Mouse (Mus musculus): ENCODE measurements around the gene Col26a1.

DNA sequence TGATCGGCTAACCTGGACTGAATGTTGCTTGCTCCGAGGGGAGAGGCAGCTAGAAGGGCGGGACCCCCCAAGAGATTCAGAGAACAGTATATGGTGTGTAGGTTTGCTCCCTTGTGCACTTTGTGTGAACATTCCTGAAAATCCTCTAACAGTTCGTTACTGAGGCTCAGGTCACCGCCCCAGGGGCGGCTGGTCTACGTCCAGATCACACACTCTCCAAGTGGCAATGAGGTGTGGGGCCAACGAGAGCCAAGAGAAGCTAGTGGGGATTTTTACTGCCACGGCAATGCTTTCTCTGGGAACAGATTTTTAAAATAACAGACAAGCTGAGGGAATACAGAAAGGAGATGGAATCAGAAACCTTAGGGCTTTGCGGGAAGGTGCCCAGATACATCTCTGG is 8.7 kb downstream of the Col26a1 start:
- no peak for TF ChIP-seq CTCF (IDR thresholded peaks at IDR 0.05; ENCODE audit: extremely low read depth, insufficient read depth, insufficient read length, insufficient replicate concordance)
- no peak for TF ChIP-seq POLR2A (IDR thresholded peaks at IDR 0.05; ENCODE audit: low read depth, low read length)
